Mouse (Mus musculus): ENCODE measurements around the gene Exd1. TPM values are rescaled to one million over a fixed set of nuclear protein-coding genes. Genes with fewer than 3 reads are reported as not detected.

Gene Exd1
- polyA plus RNA-seq, 1 experiment from 2014 or later: 0.27 TPM

DNA sequence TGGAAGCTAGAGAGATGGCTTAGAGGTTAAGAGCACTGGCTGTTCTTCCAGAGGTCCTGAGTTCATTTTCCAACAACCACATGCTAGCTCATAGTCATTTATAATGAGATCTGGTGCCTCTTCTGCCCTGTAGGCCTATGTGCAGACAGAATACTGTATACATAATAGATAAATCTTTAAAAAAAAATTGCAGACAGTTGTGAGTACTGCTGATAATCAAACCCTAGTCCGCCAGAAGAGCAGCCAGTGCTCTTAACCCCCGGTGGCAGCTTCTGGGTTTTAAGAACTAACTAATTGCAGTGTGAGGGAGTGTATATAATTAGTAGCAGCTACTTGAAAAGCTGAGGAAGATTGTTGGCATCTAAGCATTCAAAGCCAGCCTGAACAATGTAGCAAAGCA is 36.0 kb upstream of the Exd1 start:
- no peaks in the 10 kb centered on the region; the same call in 1 of the 2 replicates for H3K36me3 ChIP-seq (ENCODE audit: control insufficient read depth, insufficient read depth, low read length)
- no peak for ATAC-seq (replicated peaks; ENCODE audit: insufficient number of reproducible peaks, low FRiP score, low TSS enrichment)
- 37% methylated on average over 2 of the region's 2 CpGs for WGBS (ENCODE audit: insufficient replicate concordance)
- H3K4me2 ChIP-seq: no peak overlapping the region
- no peak overlapping the region; the same call in 1 of the 2 replicates for H3K9ac ChIP-seq (ENCODE audit: low read depth, low read length)
- no peak overlapping the region for H3K27ac ChIP-seq (ENCODE audit: low read depth, low read length)
- H3K27me3 ChIP-seq (ENCODE audit: control insufficient read depth, insufficient read depth, low read length): no peaks in the 10 kb centered on the region
- no peaks in the 10 kb centered on the region for H3K9me3 ChIP-seq (replicated peaks; ENCODE audit: control insufficient read depth, low read length)
- H3K4me3 ChIP-seq (ENCODE audit: low read depth, low read length): no peak overlapping the region
- H3K4me1 ChIP-seq (ENCODE audit: control insufficient read depth, insufficient read depth, low read length): no peaks in the 10 kb centered on the region

- H3K9ac ChIP-seq (ENCODE audit: low read depth, low read length): no peak overlapping the region
- H3K36me3 ChIP-seq (ENCODE audit: control insufficient read depth, insufficient read depth, low read length): no peaks in the 10 kb centered on the region; the same call in 1 of the 2 replicates
- ATAC-seq (replicated peaks; ENCODE audit: insufficient number of reproducible peaks, low FRiP score, low TSS enrichment): no peak
- no peak overlapping the region for H3K4me3 ChIP-seq (ENCODE audit: low read depth, low read length)
- 90% methylated on average over 3 of the region's 3 CpGs for WGBS (ENCODE audit: insufficient replicate concordance)
- H3K4me2 ChIP-seq: no peak overlapping the region
- H3K27me3 ChIP-seq (ENCODE audit: control insufficient read depth, insufficient read depth, low read length): no peaks in the 10 kb centered on the region
- no peak overlapping the region for H3K27ac ChIP-seq (ENCODE audit: low read depth, low read length)
- H3K4me1 ChIP-seq (ENCODE audit: control insufficient read depth, insufficient read depth, low read length): no peaks in the 10 kb centered on the region
- H3K9me3 ChIP-seq (replicated peaks; ENCODE audit: control insufficient read depth, low read length): no peaks in the 10 kb centered on the region
These were observed 34.1 kb upstream of the Exd1 start for GRCm38 (mm10) chr2:119581571-119581970.

DNA sequence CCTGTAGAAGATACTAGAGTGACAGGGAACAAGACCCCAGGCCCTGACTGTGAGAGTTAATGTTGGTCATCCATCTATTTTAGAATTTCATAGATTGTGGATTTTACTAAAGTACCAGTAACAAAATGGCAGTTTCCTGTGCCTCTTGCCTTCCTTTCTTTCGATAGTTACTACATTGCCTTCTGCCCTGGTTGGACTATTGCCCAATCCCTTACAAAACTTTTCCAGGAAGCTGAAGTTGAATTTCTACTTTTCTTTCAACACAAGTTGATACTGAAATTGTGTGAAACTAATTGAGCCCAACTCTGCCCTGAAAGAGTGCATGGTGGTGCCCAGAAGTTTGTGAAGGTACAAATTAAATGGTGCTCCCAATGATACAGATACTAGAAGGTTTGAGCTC is 25.0 kb upstream of the Exd1 start:
- ATAC-seq (replicated peaks; ENCODE audit: insufficient number of reproducible peaks, low FRiP score, low TSS enrichment): no peak
- Histone ChIP-seq H3K4me1 (ENCODE audit: control insufficient read depth, insufficient read depth, low read length) (no peaks in the 10 kb centered on the region), H3K36me3 (ENCODE audit: control insufficient read depth, insufficient read depth, low read length) (0 out of 2 replicates have a peak, but pooled peaks cover 2% of the 10 kb centered on the region), H3K27me3 (ENCODE audit: control insufficient read depth, insufficient read depth, low read length) (no peaks in the 10 kb centered on the region), H3K9me3 (replicated peaks; ENCODE audit: control insufficient read depth, low read length) (no peaks in the 10 kb centered on the region), H3K9ac (ENCODE audit: low read depth, low read length) (no peak overlapping the region), H3K4me2 (no peak overlapping the region), H3K4me3 (ENCODE audit: low read depth, low read length) (no peak overlapping the region), H3K27ac (ENCODE audit: low read depth, low read length) (no peak overlapping the region)
- 83% methylated on average over 1 of the region's 1 CpGs for WGBS (ENCODE audit: insufficient replicate concordance)

- 90% methylated on average over 7 of the region's 7 CpGs for WGBS (ENCODE audit: insufficient replicate concordance)
- Histone ChIP-seq H3K27ac (ENCODE audit: low read depth, low read length) (no peak overlapping the region), H3K4me2 (no peak overlapping the region), H3K4me1 (ENCODE audit: control insufficient read depth, insufficient read depth, low read length) (no peaks in the 10 kb centered on the region), H3K27me3 (ENCODE audit: control insufficient read depth, insufficient read depth, low read length) (no peaks in the 10 kb centered on the region), H3K36me3 (ENCODE audit: control insufficient read depth, insufficient read depth, low read length) (no peaks in the 10 kb centered on the region; the same call in 1 of the 2 replicates), H3K4me3 (ENCODE audit: low read depth, low read length) (no peak overlapping the region), H3K9ac (ENCODE audit: low read depth, low read length) (no peak overlapping the region), H3K9me3 (replicated peaks; ENCODE audit: control insufficient read depth, low read length) (no peaks in the 10 kb centered on the region)
- ATAC-seq (replicated peaks; ENCODE audit: insufficient number of reproducible peaks, low FRiP score, low TSS enrichment): no peak
These were observed 18.9 kb upstream of the Exd1 start for GRCm38 (mm10) chr2:119566182-119566855.

DNA sequence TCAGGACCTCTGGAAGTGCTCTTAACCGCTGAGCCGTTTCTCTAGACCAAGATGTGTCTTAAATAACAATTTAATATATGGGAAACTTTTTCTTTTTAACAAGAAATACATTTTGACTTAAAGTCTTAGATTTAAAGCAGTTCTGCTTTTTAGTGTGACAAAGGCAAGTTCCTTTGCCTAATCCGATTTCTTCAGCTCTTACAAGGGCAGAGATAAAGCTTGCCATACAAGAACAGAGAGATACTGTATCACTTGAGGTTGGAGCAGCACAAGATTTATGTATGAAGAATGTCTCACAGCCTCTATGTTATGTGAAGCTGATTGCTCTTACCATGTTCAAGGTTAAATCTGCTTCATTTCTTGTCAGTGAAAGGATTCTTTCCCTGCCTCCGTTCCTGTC is 17.9 kb upstream of the Exd1 start:
- H3K36me3 ChIP-seq (ENCODE audit: control insufficient read depth, insufficient read depth, low read length): no peaks in the 10 kb centered on the region; the same call in 1 of the 2 replicates
- no peak for ATAC-seq (replicated peaks; ENCODE audit: insufficient number of reproducible peaks, low FRiP score, low TSS enrichment)
- no peaks in the 10 kb centered on the region for H3K4me1 ChIP-seq (ENCODE audit: control insufficient read depth, insufficient read depth, low read length)
- no peaks in the 10 kb centered on the region for H3K27me3 ChIP-seq (ENCODE audit: control insufficient read depth, insufficient read depth, low read length)
- no peak overlapping the region for H3K27ac ChIP-seq (ENCODE audit: low read depth, low read length)
- H3K9me3 ChIP-seq (replicated peaks; ENCODE audit: control insufficient read depth, low read length): no peaks in the 10 kb centered on the region
- no peak overlapping the region for H3K9ac ChIP-seq (ENCODE audit: low read depth, low read length)
- no peak overlapping the region for H3K4me3 ChIP-seq (ENCODE audit: low read depth, low read length)
- no peak overlapping the region for H3K4me2 ChIP-seq
- WGBS (ENCODE audit: insufficient replicate concordance): 86% methylated on average over 4 of the region's 4 CpGs

GRCm38 (mm10) chr2:119561794-119562193 is 14.4 kb upstream of the Exd1 start:
- Histone ChIP-seq H3K36me3 (ENCODE audit: control insufficient read depth, insufficient read depth, low read length) (no peaks in the 10 kb centered on the region), H3K4me1 (ENCODE audit: control insufficient read depth, insufficient read depth, low read length) (no peaks in the 10 kb centered on the region), H3K27me3 (ENCODE audit: control insufficient read depth, insufficient read depth, low read length) (no peaks in the 10 kb centered on the region), H3K9me3 (replicated peaks; ENCODE audit: control insufficient read depth, low read length) (no peaks in the 10 kb centered on the region), H3K4me3 (ENCODE audit: low read depth, low read length) (no peak overlapping the region), H3K9ac (ENCODE audit: low read depth, low read length) (no peak overlapping the region), H3K27ac (ENCODE audit: low read depth, low read length) (no peak overlapping the region), H3K4me2 (no peak overlapping the region)
- ATAC-seq (replicated peaks; ENCODE audit: insufficient number of reproducible peaks, low FRiP score, low TSS enrichment): no peak
- 83% methylated on average over 3 of the region's 3 CpGs for WGBS (ENCODE audit: insufficient replicate concordance)

DNA sequence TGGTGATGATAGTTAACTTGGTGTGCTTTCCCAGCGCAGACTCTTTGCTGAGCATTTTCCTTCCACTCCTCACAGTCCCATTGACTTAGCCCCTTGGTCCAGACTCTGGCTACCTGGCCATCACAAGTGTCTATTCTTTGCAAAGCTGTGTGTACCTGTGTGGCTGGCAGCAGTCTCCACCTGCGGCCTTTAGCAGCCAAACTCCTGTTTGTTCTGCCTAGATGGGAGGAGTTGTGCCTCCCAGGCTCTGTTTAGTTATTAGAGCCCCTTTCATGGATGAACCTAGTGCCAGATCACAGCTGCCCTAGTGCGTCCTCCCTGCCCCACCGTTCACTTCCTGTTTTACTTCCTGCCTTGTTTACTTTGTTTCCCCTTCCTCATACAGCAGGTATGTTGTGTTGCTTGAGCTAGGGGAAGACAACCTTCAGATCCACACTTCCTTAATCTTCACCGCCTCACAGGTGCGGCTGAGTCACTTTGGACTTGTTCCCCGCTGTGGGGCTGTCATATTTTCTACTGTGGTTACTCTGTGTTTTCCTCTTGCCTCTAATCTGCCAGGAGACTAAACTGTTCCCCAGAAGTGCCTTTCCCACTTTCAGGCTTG is 11.4 kb upstream of the Exd1 start:
- no peak for ATAC-seq (replicated peaks; ENCODE audit: insufficient number of reproducible peaks, low FRiP score, low TSS enrichment)
- no peaks in the 10 kb centered on the region for H3K36me3 ChIP-seq (ENCODE audit: control insufficient read depth, insufficient read depth, low read length)
- H3K27ac ChIP-seq (ENCODE audit: low read depth, low read length): no peak overlapping the region
- no peaks in the 10 kb centered on the region for H3K9me3 ChIP-seq (replicated peaks; ENCODE audit: control insufficient read depth, low read length)
- no peak overlapping the region for H3K4me2 ChIP-seq
- H3K27me3 ChIP-seq (ENCODE audit: control insufficient read depth, insufficient read depth, low read length): no peaks in the 10 kb centered on the region
- no peak overlapping the region for H3K4me3 ChIP-seq (ENCODE audit: low read depth, low read length)
- 69% methylated on average over 7 of the region's 7 CpGs for WGBS (ENCODE audit: insufficient replicate concordance)
- H3K9ac ChIP-seq (ENCODE audit: low read depth, low read length): no peak overlapping the region
- H3K4me1 ChIP-seq (ENCODE audit: control insufficient read depth, insufficient read depth, low read length): no peaks in the 10 kb centered on the region

- no peaks in the 10 kb centered on the region for H3K4me1 ChIP-seq (ENCODE audit: control insufficient read depth, insufficient read depth, low read length)
- H3K27ac ChIP-seq (ENCODE audit: low read depth, low read length): no peak overlapping the region
- no peak overlapping the region for H3K9ac ChIP-seq (ENCODE audit: low read depth, low read length)
- no peaks in the 10 kb centered on the region for H3K36me3 ChIP-seq (ENCODE audit: control insufficient read depth, insufficient read depth, low read length)
- no peak for ATAC-seq (replicated peaks; ENCODE audit: insufficient number of reproducible peaks, low FRiP score, low TSS enrichment)
- no peaks in the 10 kb centered on the region for H3K9me3 ChIP-seq (replicated peaks; ENCODE audit: control insufficient read depth, low read length)
- 88% methylated on average over 3 of the region's 3 CpGs for WGBS (ENCODE audit: insufficient replicate concordance)
- H3K4me2 ChIP-seq: no peak overlapping the region
- no peak overlapping the region for H3K4me3 ChIP-seq (ENCODE audit: low read depth, low read length)
- no peaks in the 10 kb centered on the region for H3K27me3 ChIP-seq (ENCODE audit: control insufficient read depth, insufficient read depth, low read length)
These were observed 10.6 kb upstream of the Exd1 start for GRCm38 (mm10) chr2:119558039-119558438.

DNA sequence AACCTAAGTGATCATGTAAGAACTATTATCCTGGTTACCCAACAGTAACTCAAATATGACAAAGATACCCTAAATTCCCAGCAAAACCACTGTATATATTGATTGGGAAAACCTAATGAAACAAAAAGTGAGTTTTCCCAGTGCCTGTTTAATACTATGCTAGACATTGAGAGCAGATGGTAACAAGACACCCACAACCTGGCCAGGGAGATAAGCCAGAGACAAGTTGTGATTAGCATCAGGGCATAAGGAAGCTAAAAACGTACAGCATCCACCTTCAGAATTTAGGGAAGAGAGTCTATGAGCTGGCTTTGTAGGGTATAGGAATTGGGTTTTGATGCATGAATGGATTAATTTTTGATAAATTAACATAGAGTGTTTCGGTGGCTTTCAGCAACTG is 2.3 kb upstream of the Exd1 start:
- 58% methylated on average over 2 of the region's 2 CpGs for WGBS (ENCODE audit: insufficient replicate concordance)
- Histone ChIP-seq H3K9ac (ENCODE audit: low read depth, low read length) (no peak overlapping the region), H3K4me3 (ENCODE audit: low read depth, low read length) (no peak overlapping the region)

More for the DNA sequence above, 2.3 kb upstream of the Exd1 start:
- Histone ChIP-seq H3K9me3 (replicated peaks; ENCODE audit: control insufficient read depth, low read length) (no peaks in the 10 kb centered on the region), H3K27me3 (ENCODE audit: control insufficient read depth, insufficient read depth, low read length) (no peaks in the 10 kb centered on the region), H3K4me1 (ENCODE audit: control insufficient read depth, insufficient read depth, low read length) (peaks cover 5% of the 10 kb centered on the region; the same call in 1 of the 2 replicates), H3K27ac (ENCODE audit: low read depth, low read length) (no peak overlapping the region), H3K36me3 (ENCODE audit: control insufficient read depth, insufficient read depth, low read length) (no peaks in the 10 kb centered on the region), H3K4me2 (no peak overlapping the region)
- no peak for ATAC-seq (replicated peaks; ENCODE audit: insufficient number of reproducible peaks, low FRiP score, low TSS enrichment)

Data from heart, embryonic 11.5 days (tissue).